Mouse (Mus musculus): ENCODE data around the gene Zfp879. TPM values are rescaled to one million over a fixed set of nuclear protein-coding genes. Genes with fewer than 3 reads are reported as not detected.

Gene Zfp879
- polyA plus RNA-seq, 1 experiment from 2014 or later = 4.0 TPM

DNA sequence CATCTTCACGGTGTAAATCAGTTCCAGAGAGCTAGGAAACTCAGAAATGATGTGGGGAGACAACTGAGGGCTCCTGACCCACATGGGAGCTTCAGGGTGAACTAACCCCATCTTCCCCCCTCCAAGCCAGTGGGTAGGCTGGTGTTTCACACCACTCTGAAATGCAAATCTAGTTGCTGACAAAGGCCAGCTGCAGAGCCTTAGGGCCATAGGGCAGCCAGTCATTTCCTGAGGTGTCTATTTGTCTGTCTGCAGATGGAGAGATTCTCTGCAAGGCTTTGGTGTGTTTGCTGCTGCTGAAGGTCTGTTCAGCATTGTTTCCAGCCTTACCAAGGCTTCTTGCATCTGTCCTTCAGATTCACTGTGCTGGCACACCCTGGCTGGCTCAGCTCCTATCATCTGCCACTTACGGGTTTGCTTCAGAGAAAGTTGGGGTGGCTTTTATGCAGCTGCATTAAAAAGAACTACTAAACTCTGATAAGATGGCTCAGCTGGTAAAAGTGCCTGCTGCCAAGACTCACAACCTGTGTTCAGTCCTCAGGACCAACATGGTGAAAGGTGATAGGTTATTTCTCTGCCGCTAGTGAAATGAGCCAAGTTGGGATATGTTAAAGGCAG is 7.3 kb upstream of the Zfp879 start:
- peaks cover 49% of the 10 kb centered on the region for H3K27me3 ChIP-seq
- ChIA-PET CTCF (no interaction called here), POLR2A (no interaction called here)
- no peak for TF ChIP-seq CTCF (IDR thresholded peaks at IDR 0.05)
- ATAC-seq = no peak
- no peak for DNase-seq (ENCODE audit: low read depth, low spot score)
- in situ Hi-C loops (cut with MboI; ENCODE audit: low pct_unique_long_range_greater_than_20kb) = no loop called here

DNA sequence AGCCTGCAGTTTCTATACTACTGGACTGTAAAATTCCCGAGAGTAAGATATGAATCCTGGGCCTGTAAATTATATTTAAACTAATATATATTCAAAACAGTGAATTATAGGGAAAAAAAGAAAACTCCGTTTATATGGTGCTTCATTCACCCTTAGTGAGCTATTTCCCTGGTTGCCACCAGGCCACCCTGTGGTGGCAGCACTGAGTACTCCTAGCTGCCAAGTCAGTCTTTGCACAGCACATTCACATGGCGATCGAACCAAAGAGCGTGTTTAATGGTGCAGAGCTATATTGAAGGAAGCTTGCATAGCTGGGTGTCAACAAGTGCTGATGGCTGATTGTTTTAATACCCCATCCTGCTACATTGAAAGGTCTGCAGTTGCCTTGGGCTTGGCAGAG is 5.7 kb upstream of the Zfp879 start:
- DNase-seq (ENCODE audit: low read depth, low spot score) (no peak), ATAC-seq (no peak)
- POLR2A ChIA-PET = no interaction called here
- peaks cover 50% of the 10 kb centered on the region for H3K27me3 ChIP-seq
- CTCF ChIA-PET = interaction anchor here (0.6 kb wide), 1 partner anchor 11 kb away, joined by 3 read pairs; no protein-coding TSS in a partner anchor
- no peak for TF ChIP-seq CTCF (IDR thresholded peaks at IDR 0.05)
- in situ Hi-C loops (cut with MboI; ENCODE audit: low pct_unique_long_range_greater_than_20kb) = no loop called here

DNA sequence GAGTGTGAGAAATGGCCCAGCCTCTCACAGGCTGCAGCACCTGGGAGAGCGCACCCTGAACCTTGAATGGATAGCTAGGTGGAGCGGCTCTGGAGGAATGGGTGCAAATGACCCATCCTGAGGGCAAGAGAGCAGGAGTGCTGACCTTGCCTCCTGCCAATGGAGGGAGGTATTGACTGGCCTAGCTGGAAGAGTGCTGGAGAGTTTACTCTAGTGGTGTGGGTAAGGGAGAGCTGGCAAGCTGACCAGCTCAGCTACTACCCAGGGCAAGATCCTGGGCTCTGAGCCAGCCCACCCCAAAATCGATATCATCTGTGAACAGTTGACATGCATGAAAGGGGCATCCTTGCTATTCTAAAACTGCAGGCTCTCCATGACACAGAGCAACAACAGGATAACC is 4.6 kb upstream of the Zfp879 start:
- H3K27me3 ChIP-seq = peaks cover 41% of the 10 kb centered on the region
- no peak for TF ChIP-seq CTCF (IDR thresholded peaks at IDR 0.05)
- ChIA-PET CTCF (no interaction called here), POLR2A (no interaction called here)
- in situ Hi-C loops (cut with MboI; ENCODE audit: low pct_unique_long_range_greater_than_20kb) = no loop called here
- ATAC-seq (no peak), DNase-seq (ENCODE audit: low read depth, low spot score) (no peak)

DNA sequence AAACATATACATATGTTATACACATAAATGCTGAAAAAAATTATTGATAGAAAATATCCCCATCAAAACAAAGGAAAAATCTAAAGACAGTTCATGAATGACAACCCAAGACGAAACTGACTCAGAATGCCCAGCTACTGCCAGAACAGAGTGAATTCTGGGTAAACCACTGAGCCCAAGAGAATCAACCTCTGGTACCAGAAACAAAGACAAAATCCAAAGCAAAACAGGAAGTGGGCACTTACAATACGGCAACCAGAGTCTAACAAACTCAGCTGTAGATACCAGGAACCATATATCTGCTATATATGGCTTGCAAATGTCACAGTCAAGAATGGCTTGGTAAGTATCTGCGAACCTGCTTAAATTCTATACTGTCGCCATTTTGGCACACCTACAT is 5.6 kb downstream of the Zfp879 start:
- H3K27me3 ChIP-seq = no peaks in the 10 kb centered on the region
- in situ Hi-C loops (cut with MboI; ENCODE audit: low pct_unique_long_range_greater_than_20kb) = no loop called here
- no peak for TF ChIP-seq CTCF (IDR thresholded peaks at IDR 0.05)
- no peak for DNase-seq (ENCODE audit: low read depth, low spot score)
- ChIA-PET CTCF (interaction anchor here (0.9 kb wide), 1 partner anchor 11 kb away, joined by 3 read pairs; no protein-coding TSS in a partner anchor), POLR2A (no interaction called here)
- no peak for ATAC-seq

DNA sequence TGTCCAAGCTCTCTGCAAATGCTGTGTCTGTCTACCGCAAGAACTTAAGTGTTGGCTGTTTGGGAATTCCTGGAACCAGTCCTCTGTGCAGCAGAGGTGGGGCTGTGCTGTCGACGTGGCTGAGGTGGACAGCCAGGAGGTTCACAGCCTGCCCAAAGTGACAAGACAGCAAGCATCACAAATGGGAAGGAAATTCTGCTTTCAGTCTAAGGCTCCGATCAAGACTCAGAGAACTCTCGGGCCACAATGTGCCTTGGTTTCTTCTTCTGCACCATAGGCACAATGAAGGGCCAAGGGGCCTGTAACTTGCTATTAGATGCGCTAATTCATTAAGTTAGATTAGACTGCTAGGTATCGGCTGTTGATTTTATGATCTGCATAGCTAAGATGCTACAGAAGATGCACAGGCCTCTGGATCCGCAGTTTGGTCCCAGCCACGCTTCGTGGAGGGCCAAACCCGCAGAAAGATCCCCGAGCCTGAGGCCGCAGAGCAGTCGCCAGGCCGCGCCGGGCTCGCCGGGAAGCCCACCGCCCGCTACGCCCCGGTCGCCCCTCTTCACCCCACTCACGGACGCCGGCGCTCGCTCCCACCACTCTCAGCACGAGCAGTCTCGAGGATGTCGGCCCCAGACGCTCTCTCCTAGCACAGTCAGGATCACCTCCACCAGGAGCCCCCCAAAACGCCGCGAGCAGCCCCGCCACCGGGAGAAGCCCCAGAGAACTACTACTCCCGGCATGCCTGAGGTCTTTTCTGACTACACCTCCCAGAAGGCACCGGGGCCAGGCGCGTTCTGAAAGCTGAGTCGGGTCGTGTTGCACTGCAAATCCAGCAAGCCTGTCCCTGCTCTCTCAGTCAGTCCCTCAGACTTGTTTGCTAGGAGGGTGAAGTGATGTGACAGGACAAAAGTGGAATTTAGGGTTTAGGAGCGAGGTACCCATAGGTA is 14.1 kb downstream of the Zfp879 start, which contains the start of gene Zfp354c:
TSS of gene Zfp354c (minus strand) at position 715 of the 944 bp plus-strand sequence.
- no peak for TF ChIP-seq CTCF (IDR thresholded peaks at IDR 0.05)
- CTCF ChIA-PET = no interaction called here
- DNase-seq (ENCODE audit: low read depth, low spot score) (peak; percentile 30), ATAC-seq (peak; percentile 89)
- POLR2A ChIA-PET = no interaction called here
- in situ Hi-C loops (cut with MboI; ENCODE audit: low pct_unique_long_range_greater_than_20kb) = no loop called here
- H3K27me3 ChIP-seq = no peaks in the 10 kb centered on the region

DNA sequence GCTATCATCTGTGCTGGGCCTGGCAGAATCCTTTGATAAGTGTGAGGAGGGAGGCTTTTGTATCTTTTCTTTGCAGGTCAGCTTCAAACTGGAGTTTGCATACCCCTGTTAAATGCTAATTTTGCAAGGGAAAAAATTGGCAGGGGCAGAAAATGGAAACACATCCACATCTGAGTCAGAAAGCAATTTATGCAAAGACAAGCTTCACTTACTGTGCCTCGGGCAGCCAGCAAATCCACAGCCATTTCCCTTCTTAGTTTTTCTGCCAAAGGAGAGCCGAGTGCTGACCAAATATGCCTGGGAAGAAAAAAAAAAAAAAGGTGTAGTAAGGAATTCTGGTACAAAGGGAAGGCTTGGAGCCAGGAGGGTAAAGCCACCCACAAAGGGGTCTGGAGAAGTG is 15.1 kb downstream of the Zfp879 start:
- peak; percentile 62 for ATAC-seq

DNA sequence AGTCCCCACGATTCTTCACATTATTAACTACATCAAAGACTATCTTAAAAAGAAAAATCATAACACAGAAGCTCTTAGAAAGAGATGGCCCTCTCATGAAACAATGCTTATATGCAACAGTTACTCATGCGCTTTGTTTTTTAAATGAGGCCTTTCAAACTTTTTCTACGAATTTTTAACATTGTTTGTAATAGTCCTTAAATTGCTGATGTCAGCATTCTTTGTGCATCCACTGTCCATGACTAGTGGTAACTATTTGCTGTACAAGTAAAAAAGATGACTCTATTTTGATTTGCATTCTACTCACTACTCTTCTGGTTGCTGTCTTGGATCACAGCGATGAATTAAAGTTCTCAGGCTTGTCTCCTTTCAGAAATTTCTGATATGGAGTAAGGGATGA is 27.1 kb downstream of the Zfp879 start:
- no peak for TF ChIP-seq CTCF (IDR thresholded peaks at IDR 0.05)
- POLR2A ChIA-PET = interaction anchor here (0.7 kb wide), 1 partner anchor 59 kb away, joined by 3 read pairs; no protein-coding TSS in a partner anchor
- H3K27me3 ChIP-seq = no peaks in the 10 kb centered on the region
- DNase-seq (ENCODE audit: low read depth, low spot score) = no peak
- CTCF ChIA-PET = interaction anchor here (1.9 kb wide), 1 partner anchor 11 kb away, joined by 5 read pairs; no protein-coding TSS in a partner anchor
- in situ Hi-C loops (cut with MboI; ENCODE audit: low pct_unique_long_range_greater_than_20kb) = no loop called here
- no peak for ATAC-seq

More for the DNA sequence above, 15.1 kb downstream of the Zfp879 start:
- in situ Hi-C loops (cut with MboI; ENCODE audit: low pct_unique_long_range_greater_than_20kb) = no loop called here
- CTCF ChIA-PET = interaction anchor here (1.0 kb wide), 1 partner anchor 11 kb away, joined by 4 read pairs; no protein-coding TSS in a partner anchor
- no peak for TF ChIP-seq CTCF (IDR thresholded peaks at IDR 0.05)
- no peaks in the 10 kb centered on the region for H3K27me3 ChIP-seq
- POLR2A ChIA-PET = interaction anchor here (0.7 kb wide), 1 partner anchor 386 kb away, joined by 3 read pairs; no protein-coding TSS in a partner anchor
- DNase-seq (ENCODE audit: low read depth, low spot score) = peak; percentile 35

DNA sequence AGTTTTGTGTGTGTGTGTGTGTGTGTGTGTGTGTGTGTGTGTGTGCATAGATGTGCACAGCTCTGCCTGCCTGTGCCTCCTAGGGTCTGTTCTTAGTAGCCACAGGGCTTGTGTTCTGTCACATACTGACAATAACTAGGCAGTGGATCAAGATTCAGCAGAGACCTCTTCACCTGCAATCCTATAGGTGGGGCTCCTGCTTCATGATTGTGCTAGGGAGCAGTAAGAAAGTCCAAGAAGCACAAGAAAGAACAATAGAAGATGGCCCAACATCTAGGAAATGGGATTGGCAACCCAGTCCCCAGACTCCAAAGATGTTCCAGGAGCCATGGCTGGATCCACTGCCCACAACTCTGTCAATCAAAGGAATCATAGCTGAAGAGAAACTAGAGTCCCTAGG is 42.5 kb downstream of the Zfp879 start:
- no peak for DNase-seq (ENCODE audit: low read depth, low spot score)
- ChIA-PET CTCF (no interaction called here), POLR2A (no interaction called here)
- ATAC-seq = no peak
- in situ Hi-C loops (cut with MboI; ENCODE audit: low pct_unique_long_range_greater_than_20kb) = loop anchor here (25.0 kb wide), 1 partner anchor 238 kb away; the partner anchor contains the start of gene Olfr1375
- no peaks in the 10 kb centered on the region for H3K27me3 ChIP-seq
- no peak for TF ChIP-seq CTCF (IDR thresholded peaks at IDR 0.05)

DNA sequence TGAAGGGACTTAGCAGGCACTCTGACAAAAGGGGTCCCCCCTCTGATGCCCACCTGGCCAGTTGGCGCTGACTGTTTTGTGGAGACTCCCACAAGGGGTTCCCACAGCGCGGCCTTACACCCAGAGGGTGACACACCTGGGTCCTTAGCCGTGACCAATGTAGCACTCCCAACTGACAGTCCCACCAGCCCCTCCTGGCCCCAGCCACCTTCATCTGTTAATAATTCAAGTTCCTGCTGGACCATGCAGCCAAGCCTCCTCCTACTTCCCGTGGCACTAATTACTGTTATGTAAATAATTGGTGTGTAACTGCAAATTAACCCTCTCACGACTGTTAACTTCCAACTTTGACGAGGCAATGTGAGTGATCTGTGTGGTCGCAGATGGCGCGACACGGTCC is 43.7 kb downstream of the Zfp879 start:
- no peaks in the 10 kb centered on the region for H3K27me3 ChIP-seq
- CTCF ChIA-PET = no interaction called here
- no peak for DNase-seq (ENCODE audit: low read depth, low spot score)
- POLR2A ChIA-PET = no interaction called here
- no peak for ATAC-seq
- TF ChIP-seq CTCF (IDR thresholded peaks at IDR 0.05) = no peak
- in situ Hi-C loops (cut with MboI; ENCODE audit: low pct_unique_long_range_greater_than_20kb) = loop anchor here (25.0 kb wide), 1 partner anchor 240 kb away; the partner anchor contains the start of gene Olfr1375

Other genes starting within 250 kb of the Zfp879 start
- 1.7 TPM for gene Adamts2, start 239.5 kb downstream of the Zfp879 start, polyA plus RNA-seq (2021)
- gene Zfp354c, start 13.8 kb downstream of the Zfp879 start, polyA plus RNA-seq (2021) = 21.1 TPM
- not detected for gene Grm6, start 9.1 kb upstream of the Zfp879 start, polyA plus RNA-seq (2021)
- gene Zfp454, start 46.1 kb upstream of the Zfp879 start, polyA plus RNA-seq (2021) = 3.9 TPM
- 10.7 TPM for gene Zfp2, start 74.6 kb upstream of the Zfp879 start, polyA plus RNA-seq (2021)
- gene Zfp354b, start 90.1 kb upstream of the Zfp879 start, polyA plus RNA-seq (2021) = 2.0 TPM
- not detected for gene 4933414I15Rik, start 102.2 kb upstream of the Zfp879 start, polyA plus RNA-seq (2021)
- gene Prop1, start 112.2 kb upstream of the Zfp879 start, polyA plus RNA-seq (2021) = not detected
- gene Olfr1378, start 125.0 kb upstream of the Zfp879 start, polyA plus RNA-seq (2021) = not detected
- not detected for gene Olfr1377, start 140.4 kb upstream of the Zfp879 start, polyA plus RNA-seq (2021)
- gene Olfr51, start 162.0 kb upstream of the Zfp879 start, polyA plus RNA-seq (2021) = not detected
- not detected for gene Olfr54, start 172.7 kb upstream of the Zfp879 start, polyA plus RNA-seq (2021)
- not detected for gene Olfr1375, start 206.6 kb upstream of the Zfp879 start, polyA plus RNA-seq (2021)
- gene Zfp354a, start 217.7 kb upstream of the Zfp879 start, polyA plus RNA-seq (2021) = 9.1 TPM